Mouse (Mus musculus) kidney, postnatal 0 days (tissue): ENCODE data around the gene Arhgef18. TPM values are rescaled to one million over a fixed set of nuclear protein-coding genes. Genes with fewer than 3 reads are reported as not detected.

Experiments
- ATAC-seq: fragments of 200-750 bp; cut with Nextera tagmentation; replicated peaks from 2 replicates; pipeline ENCODE4 v1.8.0; 2017; ENCODE audit warnings: low read depth, moderate number of reproducible peaks, moderate TSS enrichment, moderate library complexity; ENCODE audit not compliant: low FRiP score
- DNase-seq: peaks from one replicate; pipeline ENCODE4 v3.0.0-alpha.2; 2016; ENCODE audit warnings: low spot score
- H3K27ac ChIP-seq: fragments of 300-500 bp; sonication (generic); 2 replicates; pipeline ENCODE4 v1.5.1; 2014; ENCODE audit warnings: mild to moderate bottlenecking
- H3K27me3 ChIP-seq: fragments of 300-500 bp; sonication (generic); 2 replicates; pipeline ENCODE4 v1.6.1; 2014; ENCODE audit warnings: low read length, mixed read lengths; ENCODE audit not compliant: insufficient read depth
- H3K36me3 ChIP-seq: fragments of 300-500 bp; sonication (generic); 2 replicates; pipeline ENCODE4 v1.6.1; 2014; ENCODE audit warnings: low read length, mixed read lengths; ENCODE audit not compliant: insufficient read depth
- H3K4me1 ChIP-seq: fragments of 300-500 bp; sonication (generic); replicated peaks from 2 replicates; pipeline ENCODE4 v1.6.1; 2014; ENCODE audit warnings: antibody characterized with exemption, low read length, mixed read lengths; ENCODE audit not compliant: insufficient read depth
- H3K4me2 ChIP-seq: fragments of 300-500 bp; sonication (generic); 2 replicates; pipeline ENCODE4 v1.6.1; 2014; ENCODE audit warnings: mild to moderate bottlenecking, low read length, moderate library complexity, mixed read lengths
- H3K4me3 ChIP-seq: fragments of 300-500 bp; sonication (generic); replicated peaks from 2 replicates; pipeline ENCODE4 v1.5.1; 2014; ENCODE audit warnings: low read depth, low read length
- H3K9ac ChIP-seq: fragments of 300-500 bp; sonication (generic); 2 replicates; pipeline ENCODE4 v1.6.1; 2014; ENCODE audit warnings: low read depth, low read length
- H3K9me3 ChIP-seq: fragments of 300-500 bp; sonication (generic); replicated peaks from 2 replicates; pipeline ENCODE4 v1.6.1; 2016; ENCODE audit warnings: low read length, inconsistent platforms, mixed read lengths
- CTCF ChIP-seq: IDR thresholded peaks from 2 replicates; pipeline ENCODE4 v1.5.1; 2016; ENCODE audit warnings: antibody characterized with exemption, low read depth, mild to moderate bottlenecking, moderate library complexity
- WGBS: fragments of 180-500 bp; shearing (Covaris S2); extraction: QIAGEN DNeasy Blood & Tissue Kit; methylation state at CpG from one replicate; pipeline ENCODE4 v1.1.7; 2014; 5-methylcytosine and 5-hydroxymethylcytosine counted together
- polyA plus RNA-seq: library from polyadenylated mRNA; unstranded; fragments of >200 nt; fragmentation: Nextera tagmentation; extraction: Ambion mirVana; gene quantifications from 2 replicates; pipeline ENCODE4 v1.2.1, GENCODE M21; 2015

The Arhgef18 gene
- polyA plus RNA-seq, 1 experiment from 2014 or later = 9.6 TPM

- no peak for ATAC-seq
- H3K9me3 ChIP-seq = no peaks in the 10 kb centered on the region
- H3K4me3 ChIP-seq = no peak overlapping the region
- no peaks in the 10 kb centered on the region for H3K4me1 ChIP-seq
- DNase-seq = no peak
- peaks cover 47% of the 10 kb centered on the region for H3K36me3 ChIP-seq
- H3K4me2 ChIP-seq = no peak overlapping the region
- no peak overlapping the region for H3K27ac ChIP-seq
- no peaks in the 10 kb centered on the region for H3K27me3 ChIP-seq
- WGBS = 94% methylated on average over 6 of the region's 6 CpGs
- TF ChIP-seq CTCF = no peak
- no peak overlapping the region for H3K9ac ChIP-seq
Observed at GRCm38 (mm10) chr8:3436492-3436891, 43.7 kb downstream of the Arhgef18 start.

DNA sequence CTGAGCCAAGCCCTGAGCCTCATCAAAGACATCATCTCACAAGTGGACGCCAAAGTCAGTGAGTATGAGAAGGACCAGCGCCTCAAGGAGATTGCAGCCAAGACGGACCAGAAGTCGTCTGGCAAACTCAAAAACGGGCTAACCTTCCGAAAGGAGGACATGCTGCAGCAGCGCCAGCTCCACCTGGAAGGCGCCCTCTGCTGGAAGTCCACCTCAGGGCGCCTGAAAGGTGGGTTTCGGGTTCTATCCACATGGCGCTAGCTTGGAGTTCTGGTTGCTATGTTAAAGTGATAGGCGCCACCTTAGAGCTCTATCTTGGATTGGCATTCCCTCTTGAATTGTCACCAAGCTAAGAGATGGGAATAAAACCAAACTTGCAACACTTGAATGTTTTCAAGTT, 46.7 kb downstream of the Arhgef18 start:
- Histone ChIP-seq H3K27ac (no peak overlapping the region), H3K36me3 (peaks cover 40% of the 10 kb centered on the region), H3K9me3 (no peaks in the 10 kb centered on the region), H3K9ac (no peak overlapping the region), H3K4me3 (no peak overlapping the region), H3K4me2 (no peak overlapping the region), H3K4me1 (no peaks in the 10 kb centered on the region), H3K27me3 (no peaks in the 10 kb centered on the region)
- 82% methylated on average over 12 of the region's 12 CpGs for WGBS
- DNase-seq = no peak
- ATAC-seq = no peak
- peak; percentile 50 for TF ChIP-seq CTCF

DNA sequence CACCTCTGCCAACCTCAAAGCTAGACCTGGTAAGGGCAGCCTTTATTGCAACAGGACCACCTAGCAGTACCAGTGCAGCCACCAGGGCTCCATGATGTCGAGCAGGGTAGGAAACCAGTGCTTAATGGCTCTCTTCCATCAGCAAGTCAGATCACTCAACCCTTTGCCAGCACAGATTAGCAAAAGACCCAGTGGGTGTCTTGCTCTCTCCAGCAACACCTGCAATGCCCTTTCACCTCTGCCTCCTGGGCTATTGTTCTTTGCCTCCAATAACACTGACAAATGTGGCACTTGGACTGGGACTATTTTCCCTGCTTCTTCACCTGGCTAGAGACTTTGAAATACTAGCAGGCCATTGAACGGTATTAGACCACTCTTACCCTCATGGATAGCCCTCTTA, 56.4 kb downstream of the Arhgef18 start:
- H3K27ac ChIP-seq = no peak overlapping the region
- ATAC-seq = no peak
- no peaks in the 10 kb centered on the region for H3K9me3 ChIP-seq
- WGBS = 88% methylated on average over 2 of the region's 2 CpGs
- H3K4me3 ChIP-seq = no peak overlapping the region
- H3K9ac ChIP-seq = no peak overlapping the region
- H3K27me3 ChIP-seq = no peaks in the 10 kb centered on the region
- H3K36me3 ChIP-seq = peaks cover 61% of the 10 kb centered on the region
- DNase-seq = no peak
- H3K4me1 ChIP-seq = no peaks in the 10 kb centered on the region
- H3K4me2 ChIP-seq = no peak overlapping the region
- no peak for TF ChIP-seq CTCF

DNA sequence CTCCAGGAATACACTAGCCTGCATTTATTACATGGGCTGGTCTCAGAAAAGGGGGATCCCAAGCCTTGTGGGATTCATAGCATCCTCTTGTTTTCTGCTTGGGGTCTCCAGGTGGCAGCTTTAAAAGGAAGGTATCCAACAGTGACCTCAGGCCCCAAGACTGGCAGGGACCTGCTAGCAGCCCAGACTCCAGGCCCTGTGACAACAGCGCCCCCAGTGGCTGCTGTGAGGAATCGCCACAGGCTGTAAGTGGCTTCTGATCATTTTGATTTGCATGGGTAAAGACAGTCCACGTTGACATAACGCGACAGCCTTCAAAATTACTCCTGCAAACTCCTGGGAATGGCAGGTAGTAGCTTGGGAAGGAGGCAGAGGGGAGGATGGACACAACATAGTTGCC, 57.9 kb downstream of the Arhgef18 start:
- Histone ChIP-seq H3K4me1 (no peaks in the 10 kb centered on the region), H3K4me3 (no peak overlapping the region), H3K27ac (no peak overlapping the region), H3K9me3 (no peaks in the 10 kb centered on the region), H3K9ac (no peak overlapping the region), H3K27me3 (no peaks in the 10 kb centered on the region), H3K4me2 (no peak overlapping the region), H3K36me3 (peaks cover 71% of the 10 kb centered on the region)
- DNase-seq (peak; percentile 62), ATAC-seq (peak; percentile 27; the same call in 1 of the 2 replicates)
- peak; percentile 94 for TF ChIP-seq CTCF
- WGBS = 32% methylated on average over 5 of the region's 5 CpGs

DNA sequence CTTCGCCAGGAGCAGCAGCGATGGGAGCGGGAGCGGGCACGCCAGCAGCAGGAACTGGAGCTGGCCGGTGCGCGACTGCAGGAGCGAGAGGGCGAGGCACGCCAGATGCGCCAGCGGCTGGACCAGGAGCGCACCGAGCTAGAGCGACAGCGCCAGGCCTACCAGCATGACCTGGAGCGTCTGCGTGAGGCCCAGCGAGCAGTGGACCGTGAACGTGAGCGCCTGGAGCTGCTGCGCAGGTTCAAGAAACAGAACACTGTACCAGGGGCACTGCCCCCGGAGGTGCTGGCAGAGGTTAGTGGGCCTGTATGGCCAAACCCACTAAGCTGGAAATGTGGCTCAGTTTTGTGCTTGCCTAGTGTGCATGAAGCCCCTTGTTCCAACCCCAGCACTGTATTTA, 59.2 kb downstream of the Arhgef18 start:
- H3K36me3 ChIP-seq = peaks cover 76% of the 10 kb centered on the region
- H3K27ac ChIP-seq = no peak overlapping the region
- 0 out of 2 replicates have a peak, but pooled peaks have one; percentile 30 for ATAC-seq

GRCm38 (mm10) chr8:3463248-3463647, 70.4 kb downstream of the Arhgef18 start:
- no peak overlapping the region for H3K4me3 ChIP-seq
- no peaks in the 10 kb centered on the region; the same call in 1 of the 2 replicates for H3K4me1 ChIP-seq
- DNase-seq (no peak), ATAC-seq (no peak)
- no peaks in the 10 kb centered on the region for H3K9me3 ChIP-seq
- no peak for TF ChIP-seq CTCF
- no peaks in the 10 kb centered on the region for H3K36me3 ChIP-seq
- no peak overlapping the region for H3K27ac ChIP-seq
- WGBS = 78% methylated on average over 2 of the region's 2 CpGs
- H3K4me2 ChIP-seq = no peak overlapping the region
- no peaks in the 10 kb centered on the region for H3K27me3 ChIP-seq
- no peak overlapping the region for H3K9ac ChIP-seq

More for the DNA sequence above, 59.2 kb downstream of the Arhgef18 start:
- H3K9ac ChIP-seq = no peak overlapping the region
- H3K27me3 ChIP-seq = no peaks in the 10 kb centered on the region
- 87% methylated on average over 25 of the region's 25 CpGs for WGBS
- H3K4me2 ChIP-seq = no peak overlapping the region
- no peak for DNase-seq
- no peak for TF ChIP-seq CTCF
- no peaks in the 10 kb centered on the region for H3K4me1 ChIP-seq
- no peak overlapping the region for H3K4me3 ChIP-seq
- H3K9me3 ChIP-seq = no peaks in the 10 kb centered on the region

DNA sequence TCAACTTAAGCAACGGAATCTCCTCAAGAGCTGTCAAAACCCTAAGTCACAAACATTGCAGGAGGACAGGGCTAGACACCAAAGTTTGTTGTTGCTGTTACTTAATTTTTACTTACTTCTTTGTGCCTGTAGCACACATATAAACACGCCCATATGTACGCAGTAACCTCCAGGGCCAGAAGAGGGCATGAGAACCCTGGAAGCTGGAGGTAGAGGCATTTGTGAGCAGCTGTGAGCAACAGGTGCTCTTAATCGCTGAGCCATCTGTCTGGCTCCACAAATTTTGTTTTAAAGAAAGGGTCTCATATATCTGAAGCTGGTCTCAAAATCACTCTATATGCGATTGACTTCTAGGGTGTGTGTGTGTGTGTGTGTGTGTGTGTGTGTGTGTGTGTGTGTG, 71.5 kb downstream of the Arhgef18 start:
- no peaks in the 10 kb centered on the region for H3K36me3 ChIP-seq
- WGBS = 46% methylated on average over 5 of the region's 5 CpGs
- peak; percentile 77 for TF ChIP-seq CTCF
- peak; percentile 50; the same call in 1 of the 2 replicates for ATAC-seq
- DNase-seq = peak; percentile 79
- no peaks in the 10 kb centered on the region for H3K9me3 ChIP-seq
- H3K4me1 ChIP-seq = no peaks in the 10 kb centered on the region; the same call in 1 of the 2 replicates
- H3K27ac ChIP-seq = no peak overlapping the region
- H3K4me2 ChIP-seq = no peak overlapping the region
- no peak overlapping the region for H3K9ac ChIP-seq
- no peaks in the 10 kb centered on the region for H3K27me3 ChIP-seq
- H3K4me3 ChIP-seq = no peak overlapping the region
